Mouse (Mus musculus): ENCODE measurements around the gene Parl. TPM values are rescaled to one million over a fixed set of nuclear protein-coding genes. Genes with fewer than 3 reads are reported as not detected.

Parl gene
- 69.0 and 71.3 TPM in 2 replicates for polyA plus RNA-seq (2015; fragmentation: Nextera tagmentation; extraction: Ambion mirVana)

- H3K9me3 ChIP-seq (replicated peaks), result no peaks in the 10 kb centered on the region
- peak within 1 kb of the TSS; percentile 79 for H3K4me2 ChIP-seq
- peak; percentile 94 for ATAC-seq (ENCODE audit: low FRiP score)
- peak within 1 kb of the TSS; percentile 75 for H3K9ac ChIP-seq (replicated peaks)
- H3K27me3 ChIP-seq (replicated peaks), result no peaks in the 10 kb centered on the region
- H3K4me3 ChIP-seq (replicated peaks), result peak within 1 kb of the TSS; percentile 85
- peaks cover 22% of the 10 kb centered on the region for H3K4me1 ChIP-seq
- WGBS, result under 1% methylated on average over 52 of the region's 52 CpGs
- peak within 1 kb of the TSS; percentile 74 for H3K27ac ChIP-seq (replicated peaks)
- peaks cover 3% of the 10 kb centered on the region for H3K36me3 ChIP-seq
Measured at GRCm38 (mm10) chr16:20301770-20302649, at the start of gene Parl. TSS of gene Parl (minus strand) at chr16:20302387.

GRCm38 (mm10) chr16:20345464-20345863 is 43.3 kb upstream of the Parl start:
- 100% methylated on average over 1 of the region's 1 CpGs for WGBS
- H3K27ac ChIP-seq (replicated peaks), result no peak overlapping the region
- H3K36me3 ChIP-seq, result peaks cover 66% of the 10 kb centered on the region
- H3K9ac ChIP-seq (replicated peaks), result no peak overlapping the region
- H3K4me3 ChIP-seq (replicated peaks), result no peak overlapping the region
- ATAC-seq (ENCODE audit: low FRiP score), result no peak
- H3K4me1 ChIP-seq, result no peaks in the 10 kb centered on the region
- H3K9me3 ChIP-seq (replicated peaks), result no peaks in the 10 kb centered on the region
- no peak overlapping the region for H3K4me2 ChIP-seq
- H3K27me3 ChIP-seq (replicated peaks), result no peaks in the 10 kb centered on the region

- H3K27me3 ChIP-seq (replicated peaks), result no peaks in the 10 kb centered on the region
- no peaks in the 10 kb centered on the region for H3K9me3 ChIP-seq (replicated peaks)
- H3K27ac ChIP-seq (replicated peaks), result no peak overlapping the region
- 100% methylated on average over 3 of the region's 3 CpGs for WGBS
- no peak overlapping the region for H3K9ac ChIP-seq (replicated peaks)
- H3K36me3 ChIP-seq, result peaks cover 71% of the 10 kb centered on the region
- no peaks in the 10 kb centered on the region for H3K4me1 ChIP-seq
- no peak overlapping the region for H3K4me3 ChIP-seq (replicated peaks)
- H3K4me2 ChIP-seq, result no peak overlapping the region
- no peak for ATAC-seq (ENCODE audit: low FRiP score)
Measured at GRCm38 (mm10) chr16:20338616-20339015, 36.4 kb upstream of the Parl start.

GRCm38 (mm10) chr16:20334918-20335317 is 32.7 kb upstream of the Parl start:
- H3K4me2 ChIP-seq, result no peak overlapping the region
- peaks cover 72% of the 10 kb centered on the region for H3K36me3 ChIP-seq
- H3K27me3 ChIP-seq (replicated peaks), result no peaks in the 10 kb centered on the region
- H3K4me1 ChIP-seq, result no peaks in the 10 kb centered on the region
- no peak for ATAC-seq (ENCODE audit: low FRiP score)
- no peaks in the 10 kb centered on the region for H3K9me3 ChIP-seq (replicated peaks)
- H3K27ac ChIP-seq (replicated peaks), result no peak overlapping the region
- no peak overlapping the region for H3K4me3 ChIP-seq (replicated peaks)
- WGBS, result 97% methylated on average over 8 of the region's 8 CpGs
- no peak overlapping the region for H3K9ac ChIP-seq (replicated peaks)

- 90% methylated on average over 5 of the region's 5 CpGs for WGBS
- Histone ChIP-seq H3K4me1 (no peaks in the 10 kb centered on the region), H3K27me3 (replicated peaks) (no peaks in the 10 kb centered on the region), H3K4me3 (replicated peaks) (no peak overlapping the region), H3K36me3 (peaks cover 34% of the 10 kb centered on the region), H3K4me2 (no peak overlapping the region), H3K9me3 (replicated peaks) (no peaks in the 10 kb centered on the region), H3K9ac (replicated peaks) (no peak overlapping the region), H3K27ac (replicated peaks) (no peak overlapping the region)
- no peak for ATAC-seq (ENCODE audit: low FRiP score)
Measured at GRCm38 (mm10) chr16:20328306-20328705, 26.1 kb upstream of the Parl start.

- WGBS, result 73% methylated on average over 5 of the region's 5 CpGs
- H3K36me3 ChIP-seq, result peaks cover 13% of the 10 kb centered on the region
- H3K4me2 ChIP-seq, result no peak within 1 kb of the TSS
- ATAC-seq (ENCODE audit: low FRiP score), result no peak
- H3K9me3 ChIP-seq (replicated peaks), result no peaks in the 10 kb centered on the region
- H3K27me3 ChIP-seq (replicated peaks), result no peaks in the 10 kb centered on the region
- H3K27ac ChIP-seq (replicated peaks), result no peak within 1 kb of the TSS
- no peaks in the 10 kb centered on the region for H3K4me1 ChIP-seq
- no peak within 1 kb of the TSS for H3K4me3 ChIP-seq (replicated peaks)
- no peak within 1 kb of the TSS for H3K9ac ChIP-seq (replicated peaks)
Measured at GRCm38 (mm10) chr16:20325286-20325685, 23.1 kb upstream of the Parl start, which contains the start of gene Cyp2ab1. TSS of gene Cyp2ab1 (minus strand) at chr16:20325404.

GRCm38 (mm10) chr16:20323907-20324306 is 21.7 kb upstream of the Parl start:
- no peak overlapping the region for H3K4me3 ChIP-seq (replicated peaks)
- ATAC-seq (ENCODE audit: low FRiP score), result no peak
- peaks cover 8% of the 10 kb centered on the region; the same call in 1 of the 2 replicates for H3K36me3 ChIP-seq
- no peak overlapping the region for H3K27ac ChIP-seq (replicated peaks)
- H3K4me1 ChIP-seq, result no peaks in the 10 kb centered on the region
- no peak overlapping the region for H3K9ac ChIP-seq (replicated peaks)
- no peaks in the 10 kb centered on the region for H3K27me3 ChIP-seq (replicated peaks)
- H3K4me2 ChIP-seq, result no peak overlapping the region
- WGBS, result 81% methylated on average over 5 of the region's 5 CpGs
- no peaks in the 10 kb centered on the region for H3K9me3 ChIP-seq (replicated peaks)

GRCm38 (mm10) chr16:20322274-20322673 is 20.1 kb upstream of the Parl start:
- Histone ChIP-seq H3K9me3 (replicated peaks) (no peaks in the 10 kb centered on the region), H3K27me3 (replicated peaks) (no peaks in the 10 kb centered on the region), H3K4me3 (replicated peaks) (no peak overlapping the region), H3K27ac (replicated peaks) (no peak overlapping the region), H3K9ac (replicated peaks) (no peak overlapping the region), H3K4me1 (no peaks in the 10 kb centered on the region), H3K4me2 (no peak overlapping the region), H3K36me3 (no peaks in the 10 kb centered on the region)
- no peak for ATAC-seq (ENCODE audit: low FRiP score)
- WGBS, result 94% methylated on average over 4 of the region's 4 CpGs

GRCm38 (mm10) chr16:20316770-20317169 is 14.6 kb upstream of the Parl start:
- H3K27ac ChIP-seq (replicated peaks), result no peak overlapping the region
- H3K4me3 ChIP-seq (replicated peaks), result no peak overlapping the region
- H3K36me3 ChIP-seq, result no peaks in the 10 kb centered on the region
- H3K9ac ChIP-seq (replicated peaks), result no peak overlapping the region
- H3K4me1 ChIP-seq, result no peaks in the 10 kb centered on the region
- H3K4me2 ChIP-seq, result no peak overlapping the region
- 86% methylated on average over 6 of the region's 6 CpGs for WGBS
- no peaks in the 10 kb centered on the region for H3K9me3 ChIP-seq (replicated peaks)
- no peak for ATAC-seq (ENCODE audit: low FRiP score)
- H3K27me3 ChIP-seq (replicated peaks), result no peaks in the 10 kb centered on the region

GRCm38 (mm10) chr16:20315266-20315665 is 13.1 kb upstream of the Parl start:
- Histone ChIP-seq H3K27ac (replicated peaks) (no peak overlapping the region), H3K36me3 (no peaks in the 10 kb centered on the region), H3K4me2 (no peak overlapping the region), H3K9ac (replicated peaks) (no peak overlapping the region), H3K27me3 (replicated peaks) (no peaks in the 10 kb centered on the region), H3K9me3 (replicated peaks) (no peaks in the 10 kb centered on the region), H3K4me3 (replicated peaks) (no peak overlapping the region), H3K4me1 (no peaks in the 10 kb centered on the region)
- no peak for ATAC-seq (ENCODE audit: low FRiP score)
- 84% methylated on average over 4 of the region's 4 CpGs for WGBS

- Histone ChIP-seq H3K9ac (replicated peaks) (no peak overlapping the region), H3K27ac (replicated peaks) (no peak overlapping the region), H3K27me3 (replicated peaks) (no peaks in the 10 kb centered on the region), H3K9me3 (replicated peaks) (no peaks in the 10 kb centered on the region), H3K36me3 (no peaks in the 10 kb centered on the region), H3K4me1 (no peaks in the 10 kb centered on the region), H3K4me3 (replicated peaks) (no peak overlapping the region), H3K4me2 (no peak overlapping the region)
- 70% methylated on average over 14 of the region's 14 CpGs for WGBS
- no peak for ATAC-seq (ENCODE audit: low FRiP score)
Measured at GRCm38 (mm10) chr16:20312272-20312671, 10.1 kb upstream of the Parl start.

- WGBS, result 100% methylated on average over 2 of the region's 2 CpGs
- Histone ChIP-seq H3K9ac (replicated peaks) (no peak overlapping the region), H3K4me2 (peak overlapping the region; percentile 79; the same call in 1 of the 2 replicates)
Measured at GRCm38 (mm10) chr16:20300076-20300475, 2.1 kb downstream of the Parl start.

More at GRCm38 (mm10) chr16:20300076-20300475, 2.1 kb downstream of the Parl start:
- Histone ChIP-seq H3K27me3 (replicated peaks) (no peaks in the 10 kb centered on the region), H3K9me3 (replicated peaks) (no peaks in the 10 kb centered on the region), H3K27ac (replicated peaks) (no peak overlapping the region), H3K36me3 (peaks cover 12% of the 10 kb centered on the region), H3K4me1 (peaks cover 22% of the 10 kb centered on the region), H3K4me3 (replicated peaks) (no peak overlapping the region)
- ATAC-seq (ENCODE audit: low FRiP score), result no peak

Data from neural tube, embryonic 15.5 days (tissue).